Mouse (Mus musculus) limb, embryonic 15.5 days (tissue): ENCODE results near the gene Cd79b. TPM values are rescaled to one million over a fixed set of nuclear protein-coding genes. Genes with fewer than 3 reads are reported as not detected.

Experiments
- ATAC-seq: fragments of 200-750 bp; cut with Nextera tagmentation; 2 replicates; pipeline ENCODE4 v1.8.0; 2017; ENCODE audit warnings: low read depth, moderate TSS enrichment; ENCODE audit not compliant: insufficient number of reproducible peaks, low FRiP score, low TSS enrichment
- H3K27ac ChIP-seq: fragments of 300-500 bp; sonication (generic); 2 replicates; pipeline ENCODE4 v1.5.1; 2015; ENCODE audit warnings: moderate library complexity, mild to moderate bottlenecking, inconsistent platforms
- H3K27me3 ChIP-seq: fragments of 300-500 bp; sonication (generic); 2 replicates; pipeline ENCODE4 v1.6.1; 2015; ENCODE audit warnings: inconsistent platforms
- H3K36me3 ChIP-seq: fragments of 300-500 bp; sonication (generic); 2 replicates; pipeline ENCODE4 v1.6.1; 2015; ENCODE audit warnings: inconsistent platforms
- H3K4me1 ChIP-seq: fragments of 300-500 bp; sonication (generic); 2 replicates; pipeline ENCODE4 v1.6.1; 2015; ENCODE audit warnings: inconsistent platforms
- H3K4me2 ChIP-seq: fragments of 300-500 bp; sonication (generic); 2 replicates; pipeline ENCODE4 v1.6.1; 2015; ENCODE audit warnings: mild to moderate bottlenecking, inconsistent platforms
- H3K4me3 ChIP-seq: fragments of 300-500 bp; sonication (generic); 2 replicates; pipeline ENCODE4 v1.5.1; 2015; ENCODE audit warnings: mild to moderate bottlenecking, inconsistent platforms
- H3K9ac ChIP-seq: fragments of 300-500 bp; sonication (generic); 2 replicates; pipeline ENCODE4 v1.6.1; 2015; ENCODE audit warnings: inconsistent platforms
- H3K9me3 ChIP-seq: fragments of 300-500 bp; sonication (generic); 2 replicates; pipeline ENCODE4 v1.6.1; 2016; ENCODE audit warnings: inconsistent platforms
- WGBS: fragments of 180-500 bp; shearing (Covaris S2); methylation state at CpG from one replicate; pipeline ENCODE4 v1.1.7; 2015; 5-methylcytosine and 5-hydroxymethylcytosine counted together
- polyA plus RNA-seq: library from polyadenylated mRNA; unstranded; fragments of >200 nt; fragmentation: Nextera tagmentation; extraction: Ambion mirVana; gene quantifications from 2 replicates; pipeline ENCODE4 v1.2.1, GENCODE M21; 2015

The Cd79b gene
- polyA plus RNA-seq, 1 experiment from 2014 or later = 3.7 TPM

GRCm38 (mm10) chr11:106338870-106339269, 24.3 kb upstream of the Cd79b start:
- no peaks in the 10 kb centered on the region for H3K27me3 ChIP-seq
- no peak overlapping the region for H3K4me3 ChIP-seq
- no peak overlapping the region for H3K4me2 ChIP-seq
- H3K4me1 ChIP-seq = no peaks in the 10 kb centered on the region
- H3K9ac ChIP-seq = no peak overlapping the region
- ATAC-seq = no peak
- no peak overlapping the region for H3K27ac ChIP-seq
- WGBS = 65% methylated on average over 7 of the region's 7 CpGs
- H3K9me3 ChIP-seq = no peaks in the 10 kb centered on the region
- H3K36me3 ChIP-seq = no peaks in the 10 kb centered on the region

DNA sequence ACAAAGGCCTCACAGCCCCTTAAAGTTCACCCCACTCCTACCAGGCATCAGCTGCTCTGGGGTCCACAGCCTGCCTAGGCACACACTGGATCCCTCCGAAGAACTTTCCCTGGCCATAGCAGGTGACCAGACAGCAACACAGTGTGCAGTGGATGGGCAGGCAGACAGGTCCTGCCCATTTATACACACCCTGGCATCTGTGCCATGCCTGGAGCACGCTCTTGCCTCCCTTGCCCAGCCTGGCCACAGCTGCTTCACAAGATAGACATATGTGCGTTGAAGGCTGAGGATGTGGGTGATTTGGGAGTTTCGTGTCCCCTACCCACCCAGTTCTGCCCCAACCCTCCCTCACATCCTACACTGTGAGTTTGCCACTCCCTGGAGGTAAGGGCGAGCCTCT, 23.5 kb upstream of the Cd79b start:
- Histone ChIP-seq H3K9me3 (no peaks in the 10 kb centered on the region), H3K4me1 (no peaks in the 10 kb centered on the region), H3K4me2 (no peak overlapping the region), H3K4me3 (no peak overlapping the region), H3K27ac (no peak overlapping the region), H3K9ac (no peak overlapping the region), H3K36me3 (no peaks in the 10 kb centered on the region), H3K27me3 (no peaks in the 10 kb centered on the region)
- no peak for ATAC-seq
- 71% methylated on average over 5 of the region's 5 CpGs for WGBS

DNA sequence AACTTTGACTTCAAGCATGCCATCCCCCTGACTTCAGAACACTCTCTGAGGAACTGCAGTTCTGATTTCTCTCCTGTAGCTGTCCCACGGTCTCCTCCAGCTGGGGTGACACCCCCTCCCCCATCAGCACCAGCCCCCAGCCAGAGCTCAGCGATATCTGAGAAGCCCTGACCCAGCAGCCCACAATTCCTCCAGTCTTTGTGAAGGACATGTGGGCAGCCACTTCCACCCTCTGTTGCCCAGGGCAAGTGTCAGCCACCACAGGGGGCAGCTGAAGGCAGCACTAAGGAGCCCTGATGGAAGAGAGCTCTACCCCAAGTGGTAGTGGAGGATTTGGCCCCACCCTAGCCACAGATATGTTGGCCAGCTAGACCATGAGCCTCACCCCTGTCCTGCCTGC, 19.5 kb upstream of the Cd79b start:
- Histone ChIP-seq H3K27ac (no peak overlapping the region), H3K9ac (no peak overlapping the region), H3K4me3 (no peak overlapping the region), H3K4me2 (no peak overlapping the region), H3K4me1 (0 out of 2 replicates have a peak, but pooled peaks cover 3% of the 10 kb centered on the region), H3K9me3 (no peaks in the 10 kb centered on the region), H3K36me3 (no peaks in the 10 kb centered on the region), H3K27me3 (no peaks in the 10 kb centered on the region)
- WGBS = 7% methylated on average over 2 of the region's 2 CpGs
- ATAC-seq = no peak

DNA sequence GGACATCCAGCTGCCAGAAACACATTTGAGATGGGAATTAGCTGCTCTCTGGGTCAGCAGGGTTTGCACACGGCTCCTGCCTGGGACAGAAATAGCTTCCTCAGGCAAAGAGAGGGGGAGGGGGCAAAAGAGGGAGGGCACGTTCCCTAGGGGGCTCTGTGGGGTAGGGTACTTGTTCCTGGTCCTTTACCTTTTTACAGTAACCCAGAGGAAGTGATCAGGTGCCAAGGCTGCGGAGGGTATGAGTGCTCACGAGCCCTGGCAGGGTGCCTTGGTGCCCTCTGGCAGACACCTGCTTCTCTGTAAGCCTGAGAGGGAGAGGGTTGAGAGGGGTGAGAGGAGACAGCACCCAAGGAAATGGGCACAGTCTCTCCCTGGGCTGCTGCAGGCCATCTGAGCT, 17.9 kb upstream of the Cd79b start:
- no peaks in the 10 kb centered on the region for H3K36me3 ChIP-seq
- no peak overlapping the region for H3K9ac ChIP-seq
- no peak for ATAC-seq
- WGBS = 37% methylated on average over 4 of the region's 4 CpGs
- no peaks in the 10 kb centered on the region for H3K27me3 ChIP-seq
- no peak overlapping the region for H3K27ac ChIP-seq
- no peak overlapping the region for H3K4me3 ChIP-seq
- H3K4me2 ChIP-seq = no peak overlapping the region
- H3K4me1 ChIP-seq = peaks cover 17% of the 10 kb centered on the region; the same call in 1 of the 2 replicates
- no peaks in the 10 kb centered on the region for H3K9me3 ChIP-seq

- Histone ChIP-seq H3K27ac (no peak overlapping the region), H3K4me2 (no peak overlapping the region), H3K4me3 (no peak overlapping the region), H3K4me1 (peaks cover 17% of the 10 kb centered on the region; the same call in 1 of the 2 replicates), H3K36me3 (no peaks in the 10 kb centered on the region), H3K9me3 (no peaks in the 10 kb centered on the region), H3K27me3 (no peaks in the 10 kb centered on the region), H3K9ac (no peak overlapping the region)
- no peak for ATAC-seq
- 62% methylated on average over 7 of the region's 7 CpGs for WGBS
These were observed 15.1 kb upstream of the Cd79b start for GRCm38 (mm10) chr11:106329682-106330081.

- H3K27ac ChIP-seq = no peak overlapping the region
- no peak overlapping the region for H3K4me2 ChIP-seq
- no peaks in the 10 kb centered on the region for H3K27me3 ChIP-seq
- ATAC-seq = no peak
- H3K36me3 ChIP-seq = no peaks in the 10 kb centered on the region
- H3K4me1 ChIP-seq = peaks cover 17% of the 10 kb centered on the region; the same call in 1 of the 2 replicates
- H3K4me3 ChIP-seq = no peak overlapping the region
- no peak overlapping the region for H3K9ac ChIP-seq
- H3K9me3 ChIP-seq = no peaks in the 10 kb centered on the region
- 61% methylated on average over 6 of the region's 6 CpGs for WGBS
These were observed 14.6 kb upstream of the Cd79b start for GRCm38 (mm10) chr11:106329128-106329527.

DNA sequence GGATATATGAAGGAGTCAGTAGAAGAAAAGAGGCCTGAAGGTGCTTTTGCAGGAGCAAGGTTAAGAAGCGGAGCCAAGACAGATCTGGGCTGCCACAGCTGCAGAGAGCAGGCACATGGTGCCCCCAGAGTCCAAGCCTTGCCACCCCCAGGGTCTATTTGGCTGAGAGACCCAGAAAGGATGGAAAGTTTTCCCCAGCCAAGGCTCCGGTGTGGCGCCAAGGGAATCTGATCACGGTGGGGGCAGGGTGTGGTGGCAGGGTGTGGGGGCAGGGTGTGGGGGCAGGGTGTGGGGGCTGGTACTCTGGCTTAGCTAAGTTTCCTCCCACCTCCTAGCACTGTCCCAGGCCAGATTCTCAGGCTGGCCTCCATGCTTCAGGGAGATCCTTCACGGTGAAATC, 14.0 kb upstream of the Cd79b start:
- Histone ChIP-seq H3K4me3 (no peak overlapping the region), H3K4me2 (no peak overlapping the region), H3K27ac (no peak overlapping the region), H3K9ac (no peak overlapping the region), H3K9me3 (no peaks in the 10 kb centered on the region), H3K27me3 (no peaks in the 10 kb centered on the region), H3K36me3 (no peaks in the 10 kb centered on the region), H3K4me1 (peaks cover 17% of the 10 kb centered on the region; the same call in 1 of the 2 replicates)
- 41% methylated on average over 5 of the region's 5 CpGs for WGBS
- ATAC-seq = no peak

DNA sequence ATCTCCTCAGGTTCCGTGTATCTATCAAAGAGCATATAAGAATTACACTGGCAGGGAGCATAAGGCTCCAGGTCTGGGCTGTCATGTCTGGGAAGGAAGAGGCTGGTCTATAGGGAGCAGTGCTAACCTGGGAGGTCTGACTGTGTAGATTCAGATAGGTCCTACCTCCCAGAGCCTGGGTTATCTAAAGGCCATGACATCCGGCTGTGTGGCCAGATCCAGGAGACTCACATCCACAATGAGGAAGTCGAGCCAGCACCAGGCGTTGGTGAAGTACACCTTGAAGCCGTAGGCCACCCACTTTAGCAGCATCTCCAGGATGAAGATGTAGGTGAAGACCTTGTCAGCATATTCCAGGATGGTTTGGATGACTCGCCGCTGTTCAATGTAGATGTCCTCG, 11.9 kb upstream of the Cd79b start:
- H3K9me3 ChIP-seq = no peaks in the 10 kb centered on the region
- no peak overlapping the region for H3K9ac ChIP-seq
- H3K36me3 ChIP-seq = no peaks in the 10 kb centered on the region
- ATAC-seq = no peak
- H3K27me3 ChIP-seq = no peaks in the 10 kb centered on the region
- no peak overlapping the region for H3K4me2 ChIP-seq
- H3K4me1 ChIP-seq = peaks cover 17% of the 10 kb centered on the region; the same call in 1 of the 2 replicates
- H3K27ac ChIP-seq = no peak overlapping the region
- no peak overlapping the region for H3K4me3 ChIP-seq
- WGBS = 85% methylated on average over 8 of the region's 8 CpGs

DNA sequence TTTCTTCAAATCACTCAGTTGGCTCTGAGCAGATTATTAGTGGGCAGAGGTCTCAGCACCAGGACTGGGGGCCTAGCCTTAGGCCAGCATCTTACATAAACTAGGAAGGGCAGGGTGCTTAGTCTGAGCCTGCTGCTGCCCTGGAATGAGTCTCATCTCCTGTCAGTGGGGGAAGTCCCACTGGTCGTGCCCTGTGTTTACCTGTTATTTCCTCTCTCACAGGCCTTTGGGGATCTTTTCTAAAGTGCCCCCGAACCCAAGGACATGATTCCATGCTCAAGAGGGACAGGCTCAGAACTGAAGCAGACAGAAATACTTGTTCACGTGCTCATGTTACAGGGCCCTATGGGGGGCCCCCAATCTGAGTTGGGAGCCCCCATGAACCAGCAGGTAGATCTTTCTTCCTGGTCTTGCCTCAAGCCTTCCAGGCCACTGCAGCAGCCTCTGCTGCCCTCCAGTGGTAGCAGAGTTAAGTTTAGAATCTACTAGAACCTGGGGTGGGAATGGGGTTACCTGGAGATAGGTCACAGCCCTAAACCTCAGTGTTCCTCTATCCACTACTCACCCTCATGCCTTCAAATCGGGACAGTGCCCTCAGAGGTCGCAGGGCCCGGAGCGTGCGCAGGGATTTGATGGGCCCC, 11.1 kb upstream of the Cd79b start:
- H3K36me3 ChIP-seq = no peaks in the 10 kb centered on the region
- no peak overlapping the region for H3K9ac ChIP-seq
- H3K27me3 ChIP-seq = no peaks in the 10 kb centered on the region
- H3K4me2 ChIP-seq = no peak overlapping the region
- WGBS = 68% methylated on average over 8 of the region's 8 CpGs
- ATAC-seq = no peak
- peaks cover 17% of the 10 kb centered on the region; the same call in 1 of the 2 replicates for H3K4me1 ChIP-seq
- H3K27ac ChIP-seq = no peak overlapping the region
- no peaks in the 10 kb centered on the region for H3K9me3 ChIP-seq
- H3K4me3 ChIP-seq = no peak overlapping the region

DNA sequence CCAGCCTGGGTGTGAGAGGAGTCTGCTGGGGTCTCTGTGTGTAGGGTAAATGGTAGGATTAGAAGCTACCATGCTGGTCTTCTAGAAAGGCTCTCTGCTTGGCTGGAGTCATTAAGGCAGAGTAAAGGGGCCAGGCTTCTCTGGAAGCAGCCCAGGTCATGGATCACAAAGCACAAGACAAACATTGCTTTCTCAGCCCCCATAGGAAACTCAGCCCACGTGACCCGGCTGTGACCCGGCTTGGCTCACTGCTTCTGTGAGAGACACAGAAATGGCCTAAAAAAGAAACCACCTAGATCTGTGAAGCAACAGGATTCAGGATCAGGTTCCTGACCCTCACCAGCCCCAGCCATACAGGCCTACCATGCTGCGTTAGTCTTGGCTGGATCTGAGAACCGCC, 10.3 kb upstream of the Cd79b start:
- no peak for ATAC-seq
- Histone ChIP-seq H3K36me3 (no peaks in the 10 kb centered on the region), H3K9ac (no peak overlapping the region), H3K27ac (no peak overlapping the region), H3K4me2 (no peak overlapping the region), H3K9me3 (no peaks in the 10 kb centered on the region), H3K4me1 (peaks cover 17% of the 10 kb centered on the region; the same call in 1 of the 2 replicates), H3K4me3 (no peak overlapping the region), H3K27me3 (no peaks in the 10 kb centered on the region)
- 82% methylated on average over 5 of the region's 5 CpGs for WGBS

DNA sequence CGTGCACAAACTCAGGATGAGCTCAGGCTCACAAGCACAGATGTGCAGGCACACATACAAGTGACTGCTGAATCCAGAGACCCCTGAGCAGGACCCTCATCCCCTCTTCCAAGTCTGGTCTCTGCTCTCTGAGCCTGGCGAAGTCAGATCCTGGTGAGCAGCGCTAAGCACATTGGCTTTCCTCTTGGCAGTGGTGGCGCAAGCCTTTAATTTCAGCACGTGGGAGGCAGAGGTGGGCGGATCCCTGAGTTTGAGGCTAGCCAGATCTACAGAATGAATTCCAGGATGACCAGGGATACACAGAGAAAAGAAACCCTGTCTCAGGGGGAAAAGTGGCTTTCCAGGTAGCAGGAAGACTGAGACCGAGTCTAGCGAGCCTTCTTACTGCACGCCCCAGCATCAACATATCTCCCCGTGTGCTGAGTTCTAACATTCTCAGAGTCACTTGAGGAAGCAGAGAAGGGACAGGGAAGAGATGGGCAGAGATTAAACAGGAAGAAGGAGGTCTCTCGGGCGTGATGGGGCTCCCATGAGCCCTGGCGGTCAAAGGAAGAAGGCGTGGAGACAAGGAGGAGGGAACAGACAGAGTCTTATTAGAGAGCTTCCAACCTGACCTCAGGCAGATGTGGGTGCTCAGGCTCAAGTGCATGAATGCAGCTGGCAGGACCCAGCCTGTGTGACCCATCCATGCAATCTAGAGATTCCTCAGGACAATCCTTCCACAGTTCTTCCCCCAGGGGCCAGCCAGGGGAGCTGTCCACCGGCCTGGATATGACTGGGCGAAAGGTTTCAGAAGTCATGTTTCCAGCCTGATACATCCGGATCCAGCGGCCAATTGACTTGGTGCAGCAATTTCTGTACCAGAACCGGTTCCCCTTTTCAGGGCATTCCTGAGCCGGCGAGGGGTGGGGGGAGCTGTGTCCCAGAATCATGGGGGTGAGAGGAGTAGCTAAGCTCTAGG, 4.1 kb upstream of the Cd79b start:
- no peak overlapping the region for H3K27ac ChIP-seq
- H3K9ac ChIP-seq = no peak overlapping the region
- H3K36me3 ChIP-seq = no peaks in the 10 kb centered on the region
- peaks cover 35% of the 10 kb centered on the region for H3K4me1 ChIP-seq
- no peaks in the 10 kb centered on the region for H3K9me3 ChIP-seq
- ATAC-seq = no peak
- H3K4me2 ChIP-seq = no peak overlapping the region
- 63% methylated on average over 21 of the region's 21 CpGs for WGBS
- no peaks in the 10 kb centered on the region for H3K27me3 ChIP-seq
- no peak overlapping the region for H3K4me3 ChIP-seq

- Histone ChIP-seq H3K9ac (no peak overlapping the region), H3K9me3 (no peaks in the 10 kb centered on the region), H3K4me2 (no peak overlapping the region), H3K4me3 (no peak overlapping the region), H3K36me3 (no peaks in the 10 kb centered on the region), H3K4me1 (peaks cover 40% of the 10 kb centered on the region), H3K27ac (no peak overlapping the region), H3K27me3 (no peaks in the 10 kb centered on the region)
- ATAC-seq = no peak
- WGBS = 62% methylated on average over 7 of the region's 7 CpGs
These were observed 3.2 kb upstream of the Cd79b start for GRCm38 (mm10) chr11:106317801-106318200.
